Mouse (Mus musculus) stomach, embryonic 16.5 days (tissue): ENCODE results near the gene Dvl3. TPM values are rescaled to one million over a fixed set of nuclear protein-coding genes. Genes with fewer than 3 reads are reported as not detected.
A peak's percentile ranks its signal among the peaks of the same experiment; 100 is the strongest.

Experiments used
- ATAC-seq: fragments of 200-750 bp; cut with Nextera tagmentation; 2 replicates; pipeline ENCODE4 v1.8.0; 2017; ENCODE audit warnings: moderate number of reproducible peaks, moderate TSS enrichment; ENCODE audit not compliant: insufficient read depth, low FRiP score
- H3K27ac ChIP-seq: fragments of 300-500 bp; sonication (generic); 2 replicates; pipeline ENCODE4 v1.5.1; 2014; ENCODE audit warnings: low read length
- H3K27me3 ChIP-seq: fragments of 300-500 bp; sonication (generic); 2 replicates; pipeline ENCODE4 v1.6.1; 2014; ENCODE audit warnings: low read length, control low read depth, mixed read lengths; ENCODE audit not compliant: control insufficient read depth, insufficient read depth
- H3K36me3 ChIP-seq: fragments of 300-500 bp; sonication (generic); 2 replicates; pipeline ENCODE4 v1.6.1; 2014; ENCODE audit warnings: low read length; ENCODE audit not compliant: control insufficient read depth, insufficient read depth
- H3K4me1 ChIP-seq: fragments of 300-500 bp; sonication (generic); 2 replicates; pipeline ENCODE4 v1.6.1; 2014; ENCODE audit warnings: low read length, control low read depth, mixed read lengths; ENCODE audit not compliant: control insufficient read depth, insufficient read depth
- H3K4me2 ChIP-seq: fragments of 300-500 bp; sonication (generic); 2 replicates; pipeline ENCODE4 v1.6.1; 2014; ENCODE audit warnings: low read depth, low read length, mixed read lengths
- H3K4me3 ChIP-seq: fragments of 300-500 bp; sonication (generic); replicated peaks from 2 replicates; pipeline ENCODE4 v1.5.1; 2014; ENCODE audit warnings: mild to moderate bottlenecking, low read length
- H3K9ac ChIP-seq: fragments of 300-500 bp; sonication (generic); 2 replicates; pipeline ENCODE4 v1.6.1; 2014; ENCODE audit warnings: low read length
- H3K9me3 ChIP-seq: fragments of 300-500 bp; sonication (generic); replicated peaks from 2 replicates; pipeline ENCODE4 v1.6.1; 2016; ENCODE audit warnings: low read length, control low read depth; ENCODE audit not compliant: control insufficient read depth
- WGBS: fragments of 180-500 bp; shearing (Covaris S2); extraction: QIAGEN DNeasy Blood & Tissue Kit; methylation state at CpG from one replicate; pipeline ENCODE4 v1.1.7; 2014; 5-methylcytosine and 5-hydroxymethylcytosine counted together
- polyA plus RNA-seq: library from polyadenylated mRNA; unstranded; fragments of >200 nt; fragmentation: Nextera tagmentation; extraction: Ambion mirVana; gene quantifications from 2 replicates; pipeline ENCODE4 v1.2.1, GENCODE M21; 2015

Dvl3 gene
- polyA plus RNA-seq, 1 experiment from 2014 or later = 17.6 TPM

DNA sequence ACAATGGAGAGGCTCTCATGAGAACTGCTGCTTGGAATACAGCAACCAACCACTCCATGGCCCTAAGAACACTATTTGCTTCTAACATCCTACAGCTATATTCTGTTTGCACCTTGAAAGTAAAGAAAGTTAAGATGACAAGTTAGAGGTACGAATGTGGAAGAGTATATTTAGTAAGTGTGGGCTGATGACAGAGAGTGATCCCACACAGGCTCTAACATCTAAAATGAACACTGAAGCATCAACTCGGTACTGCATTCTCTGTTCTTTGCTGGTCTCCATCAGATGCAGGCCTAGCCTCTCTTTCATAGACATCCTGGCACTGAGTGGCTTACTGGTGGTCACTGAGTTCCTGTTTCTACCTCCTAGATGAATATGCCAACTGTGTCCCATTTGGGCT is 27.5 kb upstream of the Dvl3 start:
- WGBS = 88% methylated on average over 2 of the region's 2 CpGs
- ATAC-seq = no peak

DNA sequence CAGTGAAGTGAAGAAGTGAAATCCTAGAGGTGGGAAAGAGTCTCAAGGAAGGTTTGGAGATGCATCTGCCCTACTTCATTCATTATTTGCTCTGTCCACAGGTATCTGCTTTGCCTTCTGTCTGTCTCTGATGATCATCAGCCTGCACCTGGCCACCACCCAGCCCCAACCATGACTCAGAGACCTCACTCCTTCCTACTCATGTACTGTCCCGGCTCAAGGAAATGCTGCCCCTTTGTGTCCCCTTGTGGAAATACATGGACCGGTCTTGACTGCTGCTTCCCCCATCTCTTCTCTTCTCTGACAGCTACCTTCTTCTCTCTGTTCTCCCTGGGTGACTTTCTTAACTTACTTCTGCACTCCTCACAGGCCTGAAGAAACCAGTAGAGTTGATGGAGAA is 26.2 kb upstream of the Dvl3 start:
- no peaks in the 10 kb centered on the region for H3K36me3 ChIP-seq

More for the DNA sequence above, 27.5 kb upstream of the Dvl3 start:
- Histone ChIP-seq H3K36me3 (no peaks in the 10 kb centered on the region), H3K4me2 (no peak overlapping the region), H3K9ac (no peak overlapping the region), H3K27ac (no peak overlapping the region), H3K27me3 (no peaks in the 10 kb centered on the region), H3K9me3 (no peaks in the 10 kb centered on the region), H3K4me1 (no peaks in the 10 kb centered on the region), H3K4me3 (no peak overlapping the region)

DNA sequence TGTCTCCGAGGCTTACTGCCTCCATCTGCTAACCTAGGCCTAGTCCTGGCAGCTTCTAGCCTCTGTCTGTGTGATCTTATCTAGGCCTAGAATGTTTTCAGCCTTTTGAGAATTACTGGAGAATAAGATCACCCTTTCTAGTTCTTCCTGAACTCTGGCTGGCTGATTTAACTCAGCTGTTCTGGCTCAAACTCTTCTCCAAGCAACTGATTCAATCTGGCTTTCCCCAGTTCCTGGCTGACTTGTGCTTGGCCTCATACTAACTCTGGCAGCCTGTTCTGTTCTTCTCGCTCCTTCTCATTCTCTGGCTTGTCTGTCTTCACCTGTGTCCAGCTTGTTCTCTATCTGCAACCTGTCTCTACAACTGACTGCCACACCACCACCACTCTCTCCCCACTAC is 25.5 kb upstream of the Dvl3 start:
- WGBS = 71% methylated on average over 2 of the region's 2 CpGs
- H3K4me2 ChIP-seq = no peak overlapping the region
- no peaks in the 10 kb centered on the region for H3K4me1 ChIP-seq
- H3K36me3 ChIP-seq = no peaks in the 10 kb centered on the region
- H3K9ac ChIP-seq = no peak overlapping the region
- no peaks in the 10 kb centered on the region for H3K27me3 ChIP-seq
- no peak overlapping the region for H3K27ac ChIP-seq
- no peaks in the 10 kb centered on the region for H3K9me3 ChIP-seq
- no peak overlapping the region for H3K4me3 ChIP-seq
- ATAC-seq = no peak

More for the DNA sequence above, 26.2 kb upstream of the Dvl3 start:
- WGBS = 47% methylated on average over 2 of the region's 2 CpGs
- H3K4me3 ChIP-seq = no peak overlapping the region
- no peak overlapping the region for H3K4me2 ChIP-seq
- ATAC-seq = no peak
- no peak overlapping the region for H3K9ac ChIP-seq
- H3K27ac ChIP-seq = no peak overlapping the region
- H3K4me1 ChIP-seq = no peaks in the 10 kb centered on the region
- H3K27me3 ChIP-seq = no peaks in the 10 kb centered on the region
- no peaks in the 10 kb centered on the region for H3K9me3 ChIP-seq

DNA sequence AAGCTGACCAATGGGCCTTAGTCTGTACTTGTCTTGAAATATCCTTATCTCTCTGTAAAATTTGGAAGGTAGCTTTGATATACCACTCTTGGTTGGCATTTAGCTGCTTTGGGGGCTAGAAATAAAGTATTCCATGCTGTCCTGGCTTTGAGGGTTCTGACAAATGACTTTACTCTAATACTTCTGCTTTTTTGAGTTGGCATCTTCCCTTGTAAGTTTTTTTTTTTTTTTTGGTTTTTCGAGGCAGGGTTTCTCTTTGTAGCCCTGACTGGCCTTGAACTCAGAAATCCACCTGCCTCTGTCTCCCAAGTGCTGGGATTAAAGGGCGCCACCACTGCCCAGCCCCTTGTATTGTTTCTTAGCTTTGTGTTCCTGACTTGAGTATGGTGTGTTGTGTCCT is 23.3 kb upstream of the Dvl3 start:
- no peaks in the 10 kb centered on the region for H3K36me3 ChIP-seq
- 67% methylated on average over 2 of the region's 2 CpGs for WGBS

DNA sequence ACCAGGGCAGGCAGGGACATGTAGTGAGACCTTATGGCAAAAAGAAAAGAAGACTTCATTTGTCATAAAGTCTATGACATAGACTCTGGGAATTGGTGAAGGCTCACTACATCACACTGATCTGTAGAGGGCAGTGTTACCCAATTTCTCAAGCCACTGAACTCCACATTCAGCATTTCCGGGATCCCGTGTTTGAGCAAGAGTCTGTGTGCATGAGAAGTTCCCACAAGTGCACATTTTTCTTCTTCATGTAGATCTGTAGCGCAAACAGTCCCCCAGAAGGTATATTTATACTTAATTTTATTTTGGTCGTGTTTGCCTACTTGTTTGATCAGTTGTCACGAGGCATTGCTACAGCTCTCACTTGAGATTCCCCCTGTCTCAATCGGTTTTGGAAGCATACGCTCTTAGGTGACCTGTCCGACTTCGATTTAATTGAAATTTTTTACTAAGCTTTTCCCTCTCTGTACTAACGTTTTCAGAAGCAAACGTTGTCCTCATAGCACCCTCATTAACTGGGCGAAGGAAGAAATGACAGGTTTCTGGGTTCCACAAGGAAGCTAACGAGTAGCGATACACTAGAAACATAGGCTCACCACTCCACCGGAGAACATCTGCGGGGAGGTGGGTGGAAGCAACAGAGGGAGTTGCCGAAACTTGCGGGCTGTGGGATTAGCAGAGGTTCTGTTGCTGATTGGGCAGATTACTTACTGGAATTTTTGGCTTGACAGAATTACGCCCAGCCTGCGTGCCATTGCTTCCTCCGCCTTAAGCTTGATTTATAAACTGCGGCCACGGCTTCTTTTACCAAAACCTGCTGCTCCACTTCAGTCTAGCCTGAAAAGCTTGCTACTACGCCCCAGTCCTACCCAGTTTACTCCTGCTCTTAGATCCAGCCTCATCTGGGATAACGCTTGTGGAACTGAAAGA is 19.8 kb upstream of the Dvl3 start:
- Histone ChIP-seq H3K27me3 (no peaks in the 10 kb centered on the region), H3K4me2 (peak overlapping the region; percentile 63), H3K4me3 (peak overlapping the region; percentile 40), H3K9me3 (no peaks in the 10 kb centered on the region), H3K27ac (peak overlapping the region; percentile 56; the same call in 1 of the 2 replicates), H3K4me1 (peaks cover 3% of the 10 kb centered on the region; the same call in 1 of the 2 replicates), H3K36me3 (0 out of 2 replicates have a peak, but pooled peaks cover 6% of the 10 kb centered on the region), H3K9ac (peak overlapping the region; percentile 57)
- 19% methylated on average over 25 of the region's 25 CpGs for WGBS
- ATAC-seq = peak; percentile 13; the same call in 1 of the 2 replicates

More for the DNA sequence above, 23.3 kb upstream of the Dvl3 start:
- no peaks in the 10 kb centered on the region for H3K4me1 ChIP-seq
- no peak overlapping the region for H3K4me2 ChIP-seq
- H3K9ac ChIP-seq = no peak overlapping the region
- no peaks in the 10 kb centered on the region for H3K9me3 ChIP-seq
- no peak for ATAC-seq
- H3K4me3 ChIP-seq = no peak overlapping the region
- no peaks in the 10 kb centered on the region for H3K27me3 ChIP-seq
- no peak overlapping the region for H3K27ac ChIP-seq

DNA sequence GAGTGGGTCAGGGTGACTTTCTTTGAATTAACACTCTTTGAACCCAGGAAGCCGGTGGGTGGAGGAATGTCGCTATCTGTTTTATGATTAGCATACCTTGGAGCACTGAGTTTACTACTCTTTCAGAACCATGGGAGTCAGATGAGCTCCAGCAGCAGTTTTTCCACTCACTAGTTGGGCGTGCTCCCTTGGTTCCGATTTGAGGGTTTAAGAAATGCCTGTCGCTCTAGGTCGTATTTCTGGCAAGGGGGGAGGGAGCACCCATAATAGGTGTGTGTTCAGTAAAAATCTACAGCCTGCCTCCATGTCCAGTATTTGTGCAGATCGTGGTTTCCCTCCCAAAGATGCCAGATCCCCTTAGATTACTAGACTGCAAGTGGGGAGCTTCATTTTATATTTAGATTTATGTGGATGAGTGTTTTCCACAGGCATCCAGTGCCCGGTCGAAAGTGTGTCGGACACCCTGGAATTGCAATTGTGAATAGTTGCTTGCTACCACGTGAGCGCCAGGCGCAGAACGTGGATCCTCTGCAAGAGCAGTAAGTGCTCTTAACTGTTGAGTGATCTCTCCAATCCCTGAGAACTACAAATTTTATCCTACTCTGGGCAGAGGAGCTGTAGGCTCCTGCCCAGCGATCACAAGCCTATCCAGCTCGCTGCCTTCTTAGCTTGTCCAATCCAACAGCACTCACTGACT is 18.7 kb upstream of the Dvl3 start:
- H3K36me3 ChIP-seq = peaks cover 17% of the 10 kb centered on the region
- H3K27me3 ChIP-seq = no peaks in the 10 kb centered on the region
- H3K27ac ChIP-seq = peak overlapping the region; percentile 44
- no peak for ATAC-seq
- peak overlapping the region; percentile 57 for H3K9ac ChIP-seq
- H3K9me3 ChIP-seq = no peaks in the 10 kb centered on the region
- peak overlapping the region; percentile 95 for H3K4me2 ChIP-seq
- H3K4me1 ChIP-seq = peaks cover 3% of the 10 kb centered on the region; the same call in 1 of the 2 replicates
- H3K4me3 ChIP-seq = peak overlapping the region; percentile 61
- WGBS = 8% methylated on average over 16 of the region's 16 CpGs

DNA sequence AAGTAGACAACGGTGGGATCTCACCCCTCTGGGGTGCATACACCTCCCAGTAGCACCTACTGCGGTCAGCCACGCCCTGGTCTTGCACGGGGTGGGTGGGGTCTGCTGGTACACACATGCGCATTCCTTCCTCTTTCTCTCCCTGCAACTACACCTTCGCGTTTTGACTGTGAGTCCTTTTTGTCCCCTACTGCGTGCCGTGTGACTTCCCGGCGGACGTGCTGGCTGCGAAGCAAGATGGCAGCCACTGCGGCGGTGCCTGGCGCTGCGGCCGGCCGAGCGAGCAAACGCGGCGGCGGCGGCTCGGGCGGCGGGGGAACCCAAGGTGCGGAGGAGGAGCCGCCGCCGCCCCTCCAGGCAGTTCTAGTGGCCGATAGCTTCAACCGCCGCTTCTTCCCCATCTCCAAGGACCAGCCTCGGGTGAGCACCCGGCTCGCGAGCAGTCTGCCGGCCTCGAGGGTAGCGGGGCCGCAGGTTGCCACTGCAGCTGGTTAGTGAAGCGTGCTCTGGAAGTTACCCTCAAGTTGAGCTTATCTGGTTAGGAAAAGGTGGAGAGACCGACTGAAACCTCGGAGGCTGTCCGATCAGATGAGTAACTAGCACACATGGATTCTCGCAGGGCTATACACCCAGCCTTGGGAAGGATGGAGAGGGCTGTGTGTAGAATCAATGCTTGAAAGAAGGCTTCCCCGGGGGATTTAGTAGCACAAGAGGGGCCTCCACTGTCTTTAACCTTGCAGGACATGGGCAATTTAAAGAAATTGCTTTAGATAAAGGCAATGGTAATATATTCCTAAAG is 17.9 kb upstream of the Dvl3 start, which contains the start of gene Eif2b5:
TSS of gene Eif2b5 (plus strand) at position 141 of the 799 bp plus-strand sequence.
- Histone ChIP-seq H3K27ac (peak within 1 kb of the TSS; percentile 70), H3K9ac (peak within 1 kb of the TSS; percentile 76), H3K4me3 (peak within 1 kb of the TSS; percentile 61), H3K27me3 (no peaks in the 10 kb centered on the region), H3K36me3 (peaks cover 23% of the 10 kb centered on the region), H3K4me1 (peaks cover 3% of the 10 kb centered on the region; the same call in 1 of the 2 replicates), H3K4me2 (peak within 1 kb of the TSS; percentile 95), H3K9me3 (no peaks in the 10 kb centered on the region)
- peak; percentile 96 for ATAC-seq
- under 1% methylated on average over 49 of the region's 49 CpGs for WGBS

DNA sequence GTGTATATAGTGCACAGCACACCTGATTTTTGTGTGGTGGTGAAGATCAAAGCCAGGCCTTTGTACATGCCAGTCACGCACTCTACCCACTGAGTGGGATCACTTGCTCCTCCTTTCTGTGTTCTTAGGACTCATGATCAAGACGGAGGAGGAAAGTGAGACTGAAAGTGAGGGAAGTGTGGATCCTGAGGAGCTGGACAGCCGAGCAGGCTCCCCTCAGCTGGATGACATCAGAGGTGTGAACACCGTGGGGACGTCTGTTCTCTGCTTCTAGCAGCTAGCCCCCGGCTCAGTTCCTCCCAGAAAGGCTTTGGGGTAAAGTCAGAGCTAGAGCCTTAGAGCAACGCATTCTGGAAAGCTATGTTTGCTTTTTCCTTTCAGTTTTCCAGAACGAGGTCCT is 10.8 kb upstream of the Dvl3 start:
- Histone ChIP-seq H3K9ac (no peak overlapping the region), H3K36me3 (peaks cover 62% of the 10 kb centered on the region), H3K9me3 (no peaks in the 10 kb centered on the region), H3K4me2 (no peak overlapping the region), H3K27me3 (no peaks in the 10 kb centered on the region), H3K27ac (no peak overlapping the region), H3K4me3 (no peak overlapping the region), H3K4me1 (no peaks in the 10 kb centered on the region)
- no peak for ATAC-seq
- WGBS = 82% methylated on average over 8 of the region's 8 CpGs
